Mouse (Mus musculus) heart, embryonic 16.5 days (tissue): ENCODE data around the gene Fga. TPM values are rescaled to one million over a fixed set of nuclear protein-coding genes. Genes with fewer than 3 reads are reported as not detected.

Source experiments
- ATAC-seq: fragments of 200-750 bp; cut with Nextera tagmentation; replicated peaks from 2 replicates; pipeline ENCODE4 v1.8.0; 2017; ENCODE audit warnings: moderate number of reproducible peaks; ENCODE audit not compliant: insufficient read depth, low FRiP score; ENCODE audit errors: extremely low read depth
- H3K27ac ChIP-seq: fragments of 300-500 bp; sonication (generic); 2 replicates; pipeline ENCODE4 v1.5.1; 2014; ENCODE audit warnings: mild to moderate bottlenecking, low read length, control low read depth, moderate library complexity
- H3K27me3 ChIP-seq: fragments of 300-500 bp; sonication (generic); 2 replicates; pipeline ENCODE4 v1.6.1; 2014; ENCODE audit warnings: low read length, mixed read lengths; ENCODE audit not compliant: control insufficient read depth, insufficient read depth
- H3K36me3 ChIP-seq: fragments of 300-500 bp; sonication (generic); 2 replicates; pipeline ENCODE4 v1.6.1; 2014; ENCODE audit not compliant: control insufficient read depth, insufficient read depth
- H3K4me1 ChIP-seq: fragments of 300-500 bp; sonication (generic); 2 replicates; pipeline ENCODE4 v1.6.1; 2014; ENCODE audit warnings: low read length, mixed read lengths; ENCODE audit not compliant: control insufficient read depth, insufficient read depth
- H3K4me2 ChIP-seq: fragments of 300-500 bp; sonication (generic); 2 replicates; pipeline ENCODE4 v1.6.1; 2014; ENCODE audit warnings: low read depth, mild to moderate bottlenecking, control low read depth, low read length
- H3K4me3 ChIP-seq: fragments of 300-500 bp; sonication (generic); 2 replicates; pipeline ENCODE4 v1.5.1; 2014; ENCODE audit warnings: mild to moderate bottlenecking, control low read depth, low read length
- H3K9ac ChIP-seq: fragments of 300-500 bp; sonication (generic); 2 replicates; pipeline ENCODE4 v1.6.1; 2014; ENCODE audit warnings: low read length, control low read depth
- H3K9me3 ChIP-seq: fragments of 300-500 bp; sonication (generic); replicated peaks from 2 replicates; pipeline ENCODE4 v1.6.1; 2016; ENCODE audit warnings: low read length; ENCODE audit not compliant: control insufficient read depth
- WGBS: fragments of 180-500 bp; shearing (Covaris S2); extraction: QIAGEN DNeasy Blood & Tissue Kit; methylation state at CpG from one replicate; pipeline ENCODE4 v1.1.7; 2014; 5-methylcytosine and 5-hydroxymethylcytosine counted together
- polyA plus RNA-seq: library from polyadenylated mRNA; unstranded; fragments of >200 nt; fragmentation: Nextera tagmentation; extraction: Ambion mirVana; gene quantifications from 2 replicates; pipeline ENCODE4 v1.2.1, GENCODE M21; 2015

Gene Fga
- polyA plus RNA-seq, 1 experiment from 2014 or later: 1.0 TPM

GRCm38 (mm10) chr3:83013951-83014350 is 11.9 kb upstream of the Fga start:
- Histone ChIP-seq H3K9me3 (no peaks in the 10 kb centered on the region), H3K4me2 (no peak overlapping the region), H3K36me3 (no peaks in the 10 kb centered on the region), H3K9ac (no peak overlapping the region), H3K27me3 (peaks cover 2% of the 10 kb centered on the region; the same call in 1 of the 2 replicates), H3K27ac (no peak overlapping the region), H3K4me3 (no peak overlapping the region), H3K4me1 (no peaks in the 10 kb centered on the region)
- WGBS: 85% methylated on average over 10 of the region's 10 CpGs
- ATAC-seq: no peak

GRCm38 (mm10) chr3:83016236-83016635 is 9.6 kb upstream of the Fga start:
- no peak overlapping the region for H3K4me2 ChIP-seq
- no peak overlapping the region for H3K4me3 ChIP-seq
- no peak overlapping the region for H3K27ac ChIP-seq
- H3K9ac ChIP-seq: no peak overlapping the region
- no peaks in the 10 kb centered on the region for H3K27me3 ChIP-seq
- H3K36me3 ChIP-seq: no peaks in the 10 kb centered on the region
- no peak for ATAC-seq
- WGBS: 59% methylated on average over 1 of the region's 1 CpGs
- H3K4me1 ChIP-seq: no peaks in the 10 kb centered on the region
- no peaks in the 10 kb centered on the region for H3K9me3 ChIP-seq

- no peaks in the 10 kb centered on the region for H3K27me3 ChIP-seq
- no peak overlapping the region for H3K4me2 ChIP-seq
- H3K9ac ChIP-seq: no peak overlapping the region
- H3K4me1 ChIP-seq: no peaks in the 10 kb centered on the region
- H3K9me3 ChIP-seq: no peaks in the 10 kb centered on the region
- no peak overlapping the region for H3K27ac ChIP-seq
- 78% methylated on average over 2 of the region's 2 CpGs for WGBS
- no peaks in the 10 kb centered on the region for H3K36me3 ChIP-seq
- ATAC-seq: no peak
- no peak overlapping the region for H3K4me3 ChIP-seq
Observed at GRCm38 (mm10) chr3:83020387-83020786, 5.5 kb upstream of the Fga start.

- Histone ChIP-seq H3K27me3 (no peaks in the 10 kb centered on the region), H3K4me2 (no peak overlapping the region), H3K27ac (no peak overlapping the region), H3K4me1 (no peaks in the 10 kb centered on the region), H3K36me3 (no peaks in the 10 kb centered on the region), H3K4me3 (no peak overlapping the region), H3K9me3 (no peaks in the 10 kb centered on the region), H3K9ac (no peak overlapping the region)
- 75% methylated on average over 5 of the region's 5 CpGs for WGBS
- ATAC-seq: no peak
Observed at GRCm38 (mm10) chr3:83021176-83021575, 4.7 kb upstream of the Fga start.

GRCm38 (mm10) chr3:83025036-83025435 is 840 bp upstream of the Fga start:
- Histone ChIP-seq H3K27ac (no peak overlapping the region), H3K9me3 (no peaks in the 10 kb centered on the region), H3K4me3 (no peak overlapping the region), H3K9ac (no peak overlapping the region), H3K36me3 (no peaks in the 10 kb centered on the region), H3K27me3 (no peaks in the 10 kb centered on the region), H3K4me2 (no peak overlapping the region), H3K4me1 (no peaks in the 10 kb centered on the region)
- ATAC-seq: no peak
- WGBS: 81% methylated on average over 6 of the region's 6 CpGs

- WGBS: 84% methylated on average over 9 of the region's 9 CpGs
- H3K4me1 ChIP-seq: no peaks in the 10 kb centered on the region
- no peaks in the 10 kb centered on the region for H3K36me3 ChIP-seq
- no peak overlapping the region for H3K4me2 ChIP-seq
- no peaks in the 10 kb centered on the region for H3K9me3 ChIP-seq
- H3K4me3 ChIP-seq: no peak overlapping the region
- no peak for ATAC-seq
- no peak overlapping the region for H3K9ac ChIP-seq
- no peak overlapping the region for H3K27ac ChIP-seq
- H3K27me3 ChIP-seq: no peaks in the 10 kb centered on the region
Observed at GRCm38 (mm10) chr3:83027546-83028251, 1.8 kb downstream of the Fga start.

- Histone ChIP-seq H3K4me3 (no peak overlapping the region), H3K4me2 (no peak overlapping the region), H3K9me3 (no peaks in the 10 kb centered on the region), H3K4me1 (no peaks in the 10 kb centered on the region), H3K36me3 (no peaks in the 10 kb centered on the region), H3K9ac (no peak overlapping the region), H3K27me3 (no peaks in the 10 kb centered on the region), H3K27ac (no peak overlapping the region)
- 89% methylated on average over 4 of the region's 4 CpGs for WGBS
- ATAC-seq: no peak
Observed at GRCm38 (mm10) chr3:83030331-83030730, 4.5 kb downstream of the Fga start.

- no peak overlapping the region for H3K4me3 ChIP-seq
- 52% methylated on average over 13 of the region's 13 CpGs for whole genome bisulfite sequencing
- H3K4me2 ChIP-seq: no peak overlapping the region
Observed at GRCm38 (mm10) chr3:83032746-83033308, 7.0 kb downstream of the Fga start.

GRCm38 (mm10) chr3:83033801-83034200 is 7.9 kb downstream of the Fga start:
- Histone ChIP-seq H3K36me3 (no peaks in the 10 kb centered on the region), H3K4me3 (no peak overlapping the region), H3K27me3 (no peaks in the 10 kb centered on the region), H3K9ac (no peak overlapping the region), H3K4me1 (no peaks in the 10 kb centered on the region), H3K4me2 (no peak overlapping the region), H3K27ac (no peak overlapping the region), H3K9me3 (no peaks in the 10 kb centered on the region)
- ATAC-seq: no peak
- WGBS: 77% methylated on average over 8 of the region's 8 CpGs

More at GRCm38 (mm10) chr3:83032746-83033308, 7.0 kb downstream of the Fga start:
- Histone ChIP-seq H3K9ac (no peak overlapping the region), H3K4me1 (no peaks in the 10 kb centered on the region), H3K36me3 (no peaks in the 10 kb centered on the region), H3K27ac (no peak overlapping the region), H3K9me3 (no peaks in the 10 kb centered on the region), H3K27me3 (no peaks in the 10 kb centered on the region)
- ATAC-seq: no peak
